Mouse (Mus musculus): ENCODE results near the gene Dusp2. TPM values are rescaled to one million over a fixed set of nuclear protein-coding genes. Genes with fewer than 3 reads are reported as not detected.

The Dusp2 gene
- polyA plus RNA-seq, 1 experiment, result not detected

DNA sequence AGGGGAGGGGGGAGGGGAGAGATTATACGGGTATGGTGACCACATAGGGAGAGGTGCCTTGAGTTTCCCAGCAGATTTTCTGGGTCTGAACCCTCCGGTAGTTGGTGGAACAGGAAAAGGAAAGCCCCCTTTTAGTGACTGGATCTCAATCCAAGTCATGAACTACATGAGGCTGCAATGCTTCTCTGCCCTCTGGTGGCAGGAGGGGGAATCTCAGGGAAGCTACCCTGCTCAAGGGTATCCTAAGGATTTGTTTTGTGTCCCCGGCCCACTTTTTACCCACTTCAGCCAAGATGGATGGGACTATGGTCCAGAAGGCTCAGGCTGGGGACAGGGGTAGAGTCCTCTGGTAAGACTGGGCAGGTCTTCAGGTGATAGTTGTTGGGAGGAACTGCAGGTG lies 5.2 kb downstream of the Dusp2 start:
- no peak overlapping the region for H3K4me3 ChIP-seq (ENCODE audit: insufficient read depth, low read depth, low read length)
- no peak overlapping the region for H3K27ac ChIP-seq (ENCODE audit: insufficient read depth, low read depth, low read length)
- H3K4me1 ChIP-seq (ENCODE audit: control insufficient read depth, insufficient read depth, low read length), result peaks cover 5% of the 10 kb centered on the region
- TF ChIP-seq POLR2A (IDR thresholded peaks at IDR 0.05; ENCODE audit: insufficient read depth, low read depth, low read length) (no peak), CTCF (IDR thresholded peaks at IDR 0.05; ENCODE audit: insufficient read depth, low read depth, low read length) (peak; percentile 13; the same call in 1 of the 2 replicates)
- WGBS, result 12% methylated on average over 3 of the region's 3 CpGs

GRCm38 (mm10) chr2:127346334-127346733 lies 10.4 kb downstream of the Dusp2 start:
- 73% methylated on average over 1 of the region's 1 CpGs for WGBS
- Histone ChIP-seq H3K4me1 (ENCODE audit: control insufficient read depth, insufficient read depth, low read length) (no peaks in the 10 kb centered on the region), H3K27ac (ENCODE audit: insufficient read depth, low read depth, low read length) (no peak overlapping the region), H3K4me3 (ENCODE audit: insufficient read depth, low read depth, low read length) (no peak overlapping the region)
- no peak for TF ChIP-seq CTCF (IDR thresholded peaks at IDR 0.05; ENCODE audit: insufficient read depth, low read depth, low read length)
- no peak for TF ChIP-seq POLR2A (IDR thresholded peaks at IDR 0.05; ENCODE audit: insufficient read depth, low read depth, low read length)

- TF ChIP-seq CTCF (IDR thresholded peaks at IDR 0.05; ENCODE audit: insufficient read depth, low read depth, low read length) (no peak), POLR2A (IDR thresholded peaks at IDR 0.05; ENCODE audit: insufficient read depth, low read depth, low read length) (no peak)
- WGBS, result 76% methylated on average over 13 of the region's 13 CpGs
- Histone ChIP-seq H3K4me1 (ENCODE audit: control insufficient read depth, insufficient read depth, low read length) (no peaks in the 10 kb centered on the region), H3K4me3 (ENCODE audit: insufficient read depth, low read depth, low read length) (no peak overlapping the region), H3K27ac (ENCODE audit: insufficient read depth, low read depth, low read length) (no peak overlapping the region)
Observed at GRCm38 (mm10) chr2:127347147-127347985, 11.4 kb downstream of the Dusp2 start.

GRCm38 (mm10) chr2:127353881-127354280 lies 17.9 kb downstream of the Dusp2 start:
- H3K27ac ChIP-seq (ENCODE audit: insufficient read depth, low read depth, low read length), result no peak overlapping the region
- TF ChIP-seq CTCF (IDR thresholded peaks at IDR 0.05; ENCODE audit: insufficient read depth, low read depth, low read length) (no peak), POLR2A (IDR thresholded peaks at IDR 0.05; ENCODE audit: insufficient read depth, low read depth, low read length) (no peak)
- no peaks in the 10 kb centered on the region for H3K4me1 ChIP-seq (ENCODE audit: control insufficient read depth, insufficient read depth, low read length)
- no peak overlapping the region for H3K4me3 ChIP-seq (ENCODE audit: insufficient read depth, low read depth, low read length)
- WGBS, result 84% methylated on average over 4 of the region's 4 CpGs

DNA sequence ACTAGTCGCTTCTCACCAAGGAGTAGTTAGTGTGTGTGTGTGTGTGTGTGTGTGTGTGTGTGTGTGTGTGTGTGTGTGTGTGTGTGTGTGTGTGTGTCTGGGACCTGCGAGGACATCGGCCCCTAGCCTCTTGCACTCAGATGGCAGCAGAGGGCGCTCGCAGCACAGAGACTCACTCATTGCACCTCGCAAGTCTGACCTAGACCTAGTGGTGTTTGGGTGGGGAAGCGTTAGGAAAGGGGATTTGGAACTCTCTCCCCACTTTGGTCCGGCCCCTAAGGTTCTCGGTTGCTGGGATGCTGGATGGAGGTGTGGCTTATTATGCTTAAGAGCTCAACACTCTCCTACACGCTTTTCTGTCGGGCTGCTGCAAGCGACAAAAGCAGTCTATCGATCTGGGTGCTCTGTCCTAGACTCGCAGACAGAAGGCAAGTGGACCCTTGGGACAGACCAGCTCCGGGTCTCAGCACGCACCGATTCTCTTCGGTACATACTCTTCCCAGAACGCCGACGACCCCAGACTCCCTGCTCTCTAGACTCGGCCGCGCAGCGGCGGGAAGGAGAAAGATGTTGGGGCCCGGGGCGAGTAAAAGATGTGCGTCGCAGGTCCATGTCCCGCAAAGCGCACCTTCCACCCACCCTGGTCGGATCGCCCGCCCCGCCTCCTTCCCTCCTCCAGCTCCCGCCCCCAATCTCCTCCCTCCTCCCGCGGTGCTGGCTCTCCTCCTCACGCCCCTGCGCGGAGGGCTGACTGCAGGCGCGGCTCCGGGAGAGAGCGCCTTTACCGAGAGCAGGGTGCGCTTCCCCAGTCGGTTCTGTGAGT lies 26.7 kb downstream of the Dusp2 start, which contains the start of gene Adra2b:
Gene Adra2b (plus strand): TSS at position 750 of the 823 bp plus-strand sequence.
- Histone ChIP-seq H3K4me3 (ENCODE audit: insufficient read depth, low read depth, low read length) (peak within 1 kb of the TSS; percentile 28), H3K27ac (ENCODE audit: insufficient read depth, low read depth, low read length) (no peak within 1 kb of the TSS), H3K4me1 (ENCODE audit: control insufficient read depth, insufficient read depth, low read length) (peaks cover 17% of the 10 kb centered on the region)
- under 1% methylated on average over 47 of the region's 49 CpGs for WGBS
- TF ChIP-seq CTCF (IDR thresholded peaks at IDR 0.05; ENCODE audit: insufficient read depth, low read depth, low read length) (peak; percentile 89), POLR2A (IDR thresholded peaks at IDR 0.05; ENCODE audit: insufficient read depth, low read depth, low read length) (no peak)

GRCm38 (mm10) chr2:127363282-127363652 lies 27.3 kb downstream of the Dusp2 start:
- TF ChIP-seq POLR2A (IDR thresholded peaks at IDR 0.05; ENCODE audit: insufficient read depth, low read depth, low read length) (no peak), CTCF (IDR thresholded peaks at IDR 0.05; ENCODE audit: insufficient read depth, low read depth, low read length) (no peak)
- Histone ChIP-seq H3K4me1 (ENCODE audit: control insufficient read depth, insufficient read depth, low read length) (peaks cover 17% of the 10 kb centered on the region), H3K4me3 (ENCODE audit: insufficient read depth, low read depth, low read length) (peak overlapping the region; percentile 28), H3K27ac (ENCODE audit: insufficient read depth, low read depth, low read length) (no peak overlapping the region)
- WGBS, result 1% methylated on average over 28 of the region's 28 CpGs

DNA sequence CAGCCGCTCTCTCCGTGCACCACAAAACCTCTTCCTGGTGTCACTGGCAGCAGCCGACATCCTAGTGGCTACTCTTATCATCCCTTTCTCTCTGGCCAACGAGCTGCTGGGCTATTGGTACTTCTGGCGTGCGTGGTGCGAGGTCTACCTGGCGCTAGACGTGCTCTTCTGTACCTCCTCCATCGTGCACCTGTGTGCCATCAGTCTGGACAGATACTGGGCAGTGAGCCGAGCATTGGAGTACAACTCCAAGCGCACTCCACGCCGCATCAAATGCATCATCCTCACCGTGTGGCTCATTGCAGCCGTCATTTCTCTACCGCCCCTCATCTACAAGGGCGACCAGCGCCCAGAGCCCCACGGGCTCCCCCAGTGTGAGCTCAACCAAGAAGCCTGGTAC lies 27.7 kb downstream of the Dusp2 start:
- Histone ChIP-seq H3K4me3 (ENCODE audit: insufficient read depth, low read depth, low read length) (0 out of 2 replicates have a peak overlapping the region, but pooled peaks have one; percentile 28), H3K27ac (ENCODE audit: insufficient read depth, low read depth, low read length) (no peak overlapping the region), H3K4me1 (ENCODE audit: control insufficient read depth, insufficient read depth, low read length) (peaks cover 17% of the 10 kb centered on the region)
- WGBS, result 5% methylated on average over 20 of the region's 20 CpGs
- no peak for TF ChIP-seq POLR2A (IDR thresholded peaks at IDR 0.05; ENCODE audit: insufficient read depth, low read depth, low read length)
- no peak for TF ChIP-seq CTCF (IDR thresholded peaks at IDR 0.05; ENCODE audit: insufficient read depth, low read depth, low read length)

DNA sequence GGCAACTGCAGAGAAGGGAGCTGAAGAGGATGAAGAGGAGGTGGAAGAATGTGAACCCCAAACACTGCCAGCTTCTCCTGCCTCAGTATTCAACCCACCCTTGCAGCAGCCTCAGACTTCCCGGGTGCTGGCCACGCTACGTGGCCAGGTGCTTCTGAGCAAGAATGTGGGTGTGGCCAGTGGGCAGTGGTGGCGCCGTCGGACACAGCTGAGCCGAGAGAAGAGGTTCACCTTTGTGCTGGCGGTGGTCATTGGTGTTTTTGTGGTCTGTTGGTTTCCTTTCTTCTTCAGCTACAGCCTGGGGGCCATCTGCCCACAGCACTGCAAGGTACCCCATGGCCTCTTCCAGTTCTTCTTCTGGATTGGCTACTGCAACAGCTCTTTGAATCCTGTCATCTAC lies 28.5 kb downstream of the Dusp2 start:
- Histone ChIP-seq H3K4me3 (ENCODE audit: insufficient read depth, low read depth, low read length) (no peak overlapping the region), H3K4me1 (ENCODE audit: control insufficient read depth, insufficient read depth, low read length) (peaks cover 17% of the 10 kb centered on the region), H3K27ac (ENCODE audit: insufficient read depth, low read depth, low read length) (no peak overlapping the region)
- no peak for TF ChIP-seq CTCF (IDR thresholded peaks at IDR 0.05; ENCODE audit: insufficient read depth, low read depth, low read length)
- no peak for TF ChIP-seq POLR2A (IDR thresholded peaks at IDR 0.05; ENCODE audit: insufficient read depth, low read depth, low read length)
- 23% methylated on average over 8 of the region's 8 CpGs for WGBS
